Mouse (Mus musculus) hematopoietic stem cell, adult 5-6 weeks (primary cell): Measurements from ENCODE around the gene Spryd3. TPM values are rescaled to one million over a fixed set of nuclear protein-coding genes. Genes with fewer than 3 reads are reported as not detected.

Source experiments
- ATAC-seq, 2 experiments: fragments of 125-278 bp in 1 of 2; replicated peaks in 1 of 2; 2 replicates each; pipeline ENCODE4 v1.8.0; 2016 to 2017; ENCODE audit warnings: inconsistent platforms in 2 of 2, mild to moderate bottlenecking in 2 of 2, moderate number of reproducible peaks in 2 of 2, low read depth in 1 of 2, moderate TSS enrichment in 1 of 2; ENCODE audit not compliant: low FRiP score in 2 of 2, poor library complexity in 2 of 2, severe bottlenecking in 2 of 2, insufficient read depth in 1 of 2, low TSS enrichment in 1 of 2
- total RNA-seq: library from RNA; stranded (forward); fragments of 172-1452, 232-1000 nt; gene quantifications from 2 replicates; pipeline ENCODE4 v1.2.3, GENCODE M21; 2017

Spryd3 gene
- total RNA-seq, 1 experiment from 2014 or later: 12.6 TPM

- no peak for ATAC-seq
Measured at GRCm38 (mm10) chr15:102119121-102119830, 16.8 kb downstream of the Spryd3 start.

- ATAC-seq: no peak
Measured at GRCm38 (mm10) chr15:102118591-102118990, 17.4 kb downstream of the Spryd3 start.

GRCm38 (mm10) chr15:102117461-102118443 lies 18.3 kb downstream of the Spryd3 start:
- ATAC-seq: 0 out of 4 replicates have a peak, but pooled peaks of 1 of the 2 experiments have one; percentile 17

- ATAC-seq: no peak
Measured at GRCm38 (mm10) chr15:102116753-102117415, 19.1 kb downstream of the Spryd3 start.

- ATAC-seq: peak; percentile 61 to 70
Measured at GRCm38 (mm10) chr15:102115731-102116231, 20.3 kb downstream of the Spryd3 start.

GRCm38 (mm10) chr15:102114651-102115260 lies 21.3 kb downstream of the Spryd3 start:
- ATAC-seq: no peak

GRCm38 (mm10) chr15:102113674-102114073 lies 22.4 kb downstream of the Spryd3 start:
- ATAC-seq: no peak

GRCm38 (mm10) chr15:102112827-102113226 lies 23.2 kb downstream of the Spryd3 start:
- no peak for ATAC-seq

GRCm38 (mm10) chr15:102112181-102112580 lies 23.9 kb downstream of the Spryd3 start:
- ATAC-seq: no peak

- no peak for ATAC-seq
Measured at GRCm38 (mm10) chr15:102111495-102111829, 24.6 kb downstream of the Spryd3 start.

- no peak for ATAC-seq
Measured at GRCm38 (mm10) chr15:102110701-102111494, 25.1 kb downstream of the Spryd3 start.

- ATAC-seq: no peak
Measured at GRCm38 (mm10) chr15:102110271-102110670, 25.8 kb downstream of the Spryd3 start.

- ATAC-seq: peak; percentile 54 to 75; a peak in 3 of 4 replicates
Measured at GRCm38 (mm10) chr15:102108651-102109525, 27.1 kb downstream of the Spryd3 start.

GRCm38 (mm10) chr15:102107689-102108573 lies 28.1 kb downstream of the Spryd3 start:
- ATAC-seq: peak; percentile 30 to 48; a peak in 1 of 4 replicates
